Mouse (Mus musculus) heart, embryonic 13.5 days (tissue): ENCODE data around the gene Cacna1b. TPM values are rescaled to one million over a fixed set of nuclear protein-coding genes. Genes with fewer than 3 reads are reported as not detected.

Experiments
- ATAC-seq: fragments of 200-750 bp; cut with Nextera tagmentation; 2 replicates; pipeline ENCODE4 v1.8.0; 2017; ENCODE audit warnings: moderate TSS enrichment; ENCODE audit not compliant: insufficient number of reproducible peaks, low FRiP score, low TSS enrichment; ENCODE audit errors: extremely low read depth
- H3K27ac ChIP-seq: fragments of 300-500 bp; sonication (generic); replicated peaks from 2 replicates; pipeline ENCODE4 v1.5.1; 2015; ENCODE audit warnings: moderate library complexity, mild to moderate bottlenecking, inconsistent platforms
- H3K27me3 ChIP-seq: fragments of 300-500 bp; sonication (generic); replicated peaks from 2 replicates; pipeline ENCODE4 v1.6.1; 2015; ENCODE audit warnings: mild to moderate bottlenecking, inconsistent platforms
- H3K36me3 ChIP-seq: fragments of 300-500 bp; sonication (generic); 2 replicates; pipeline ENCODE4 v1.6.1; 2015; ENCODE audit warnings: mild to moderate bottlenecking, inconsistent platforms
- H3K4me1 ChIP-seq: fragments of 300-500 bp; sonication (generic); 2 replicates; pipeline ENCODE4 v1.6.1; 2015; ENCODE audit warnings: inconsistent platforms
- H3K4me2 ChIP-seq: fragments of 300-500 bp; sonication (generic); 2 replicates; pipeline ENCODE4 v1.6.1; 2015; ENCODE audit warnings: inconsistent platforms, mild to moderate bottlenecking, moderate library complexity
- H3K4me3 ChIP-seq: fragments of 300-500 bp; sonication (generic); 2 replicates; pipeline ENCODE4 v1.5.1; 2015; ENCODE audit warnings: moderate library complexity, mild to moderate bottlenecking, inconsistent platforms
- H3K9ac ChIP-seq: fragments of 300-500 bp; sonication (generic); 2 replicates; pipeline ENCODE4 v1.6.1; 2015; ENCODE audit warnings: inconsistent platforms, mild to moderate bottlenecking, moderate library complexity
- H3K9me3 ChIP-seq: fragments of 300-500 bp; sonication (generic); 2 replicates; pipeline ENCODE4 v1.6.1; 2016; ENCODE audit warnings: inconsistent platforms
- WGBS: fragments of 180-500 bp; shearing (Covaris S2); methylation state at CpG from one replicate; pipeline ENCODE4 v1.1.7; 2015; ENCODE audit warnings: mixed read lengths; 5-methylcytosine and 5-hydroxymethylcytosine counted together
- polyA plus RNA-seq: library from polyadenylated mRNA; unstranded; fragments of >200 nt; fragmentation: Nextera tagmentation; extraction: Ambion mirVana; gene quantifications from 2 replicates; pipeline ENCODE4 v1.2.1, GENCODE M21; 2015

Cacna1b gene
- 0.15 TPM in 2 replicates for polyA plus RNA-seq

DNA sequence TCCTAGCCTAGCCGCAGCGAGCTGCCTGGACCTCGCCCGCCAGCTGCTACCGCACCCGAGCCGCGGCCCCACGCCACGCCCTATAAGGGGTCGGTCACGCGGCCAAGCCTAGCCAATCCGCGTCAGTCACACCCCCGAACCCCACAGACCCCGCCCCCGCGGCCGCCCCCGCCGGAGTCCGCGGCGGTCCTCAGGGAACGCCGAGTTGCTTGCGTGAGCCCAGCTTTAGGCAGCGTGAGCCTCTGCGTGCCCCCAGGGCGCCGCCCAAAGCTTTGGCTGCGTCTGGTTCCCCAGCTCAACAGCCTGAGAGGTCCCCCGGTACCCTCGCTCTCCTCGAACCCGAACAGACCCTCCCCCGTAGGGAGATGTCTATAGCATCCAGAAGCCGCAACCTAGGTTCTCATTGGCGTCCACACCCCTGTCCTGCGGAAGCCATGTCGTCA, at the start of gene Cacna1b:
Gene Cacna1b, minus strand, starts transcription at position 38 of the 443 bp plus-strand sequence.
- no peaks in the 10 kb centered on the region for H3K9me3 ChIP-seq
- H3K36me3 ChIP-seq: no peaks in the 10 kb centered on the region
- peak within 1 kb of the TSS; percentile 67 for H3K9ac ChIP-seq
- no peak within 1 kb of the TSS for H3K27ac ChIP-seq
- H3K4me3 ChIP-seq: peak within 1 kb of the TSS; percentile 63
- WGBS: under 1% methylated on average over 42 of the region's 42 CpGs
- peaks cover 18% of the 10 kb centered on the region for H3K4me1 ChIP-seq
- peak; percentile 71; the same call in 1 of the 2 replicates for ATAC-seq
- H3K4me2 ChIP-seq: peak within 1 kb of the TSS; percentile 98
- H3K27me3 ChIP-seq: peaks cover 61% of the 10 kb centered on the region

GRCm38 (mm10) chr2:24809746-24810145, 46.8 kb upstream of the Cacna1b start:
- Histone ChIP-seq H3K27me3 (no peaks in the 10 kb centered on the region), H3K27ac (no peak overlapping the region), H3K4me3 (no peak overlapping the region), H3K4me1 (peaks cover 4% of the 10 kb centered on the region; the same call in 1 of the 2 replicates), H3K9me3 (no peaks in the 10 kb centered on the region), H3K9ac (no peak overlapping the region), H3K36me3 (peaks cover 93% of the 10 kb centered on the region), H3K4me2 (no peak overlapping the region)
- no peak for ATAC-seq
- 68% methylated on average over 3 of the region's 3 CpGs for WGBS

DNA sequence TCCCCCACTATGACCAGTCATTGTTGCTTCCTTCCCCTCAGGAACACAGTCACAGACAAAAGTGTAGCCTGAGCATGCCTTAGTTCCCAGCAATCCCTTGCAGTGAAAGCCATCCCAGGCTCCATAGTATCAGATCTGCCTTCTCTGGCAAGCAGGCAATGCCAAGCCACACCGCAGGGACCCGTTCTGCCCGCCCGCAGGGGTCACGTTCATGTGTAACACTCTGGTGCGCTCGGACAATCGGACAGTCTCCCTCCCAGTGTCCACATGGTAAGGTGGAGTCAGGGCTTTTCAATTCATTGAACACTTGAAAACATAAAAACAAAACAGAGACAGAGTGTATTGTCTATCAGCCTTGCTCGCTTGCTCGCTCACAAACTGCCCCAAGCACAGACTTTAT, 44.7 kb upstream of the Cacna1b start:
- no peak overlapping the region for H3K9ac ChIP-seq
- H3K4me3 ChIP-seq: no peak overlapping the region
- H3K4me2 ChIP-seq: no peak overlapping the region
- 94% methylated on average over 10 of the region's 10 CpGs for WGBS
- H3K27me3 ChIP-seq: no peaks in the 10 kb centered on the region
- H3K36me3 ChIP-seq: peaks cover 95% of the 10 kb centered on the region
- ATAC-seq: no peak
- no peaks in the 10 kb centered on the region for H3K9me3 ChIP-seq
- peaks cover 4% of the 10 kb centered on the region; the same call in 1 of the 2 replicates for H3K4me1 ChIP-seq
- no peak overlapping the region for H3K27ac ChIP-seq

DNA sequence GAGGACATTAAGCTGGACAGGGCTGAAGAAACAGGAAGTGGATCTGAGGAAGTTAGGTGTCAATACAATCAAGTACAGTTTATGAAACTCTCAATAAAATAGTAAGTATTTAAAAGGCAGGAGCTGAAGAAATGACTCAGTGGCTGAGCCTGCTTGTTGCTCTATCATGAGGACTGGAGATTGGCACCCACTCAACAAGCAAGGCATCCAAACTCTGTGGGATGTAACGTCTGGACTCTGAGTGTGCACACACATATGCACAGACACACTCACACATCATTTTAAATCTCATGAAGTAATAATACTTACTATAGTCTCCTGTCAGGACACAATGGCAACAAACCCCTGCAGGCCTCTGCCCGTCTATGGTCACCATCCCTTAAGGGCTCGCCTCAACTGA, 44.1 kb upstream of the Cacna1b start:
- no peak overlapping the region for H3K9ac ChIP-seq
- H3K4me2 ChIP-seq: no peak overlapping the region
- H3K9me3 ChIP-seq: no peaks in the 10 kb centered on the region
- 91% methylated on average over 3 of the region's 3 CpGs for WGBS
- H3K4me3 ChIP-seq: no peak overlapping the region
- no peak for ATAC-seq
- no peak overlapping the region for H3K27ac ChIP-seq
- peaks cover 95% of the 10 kb centered on the region for H3K36me3 ChIP-seq
- no peaks in the 10 kb centered on the region for H3K27me3 ChIP-seq
- H3K4me1 ChIP-seq: peaks cover 4% of the 10 kb centered on the region; the same call in 1 of the 2 replicates

GRCm38 (mm10) chr2:24806143-24806542, 43.2 kb upstream of the Cacna1b start:
- peak overlapping the region; percentile 43; the same call in 1 of the 2 replicates for H3K27ac ChIP-seq
- no peaks in the 10 kb centered on the region for H3K27me3 ChIP-seq
- ATAC-seq: peak; percentile 31; the same call in 1 of the 2 replicates
- no peak overlapping the region for H3K4me3 ChIP-seq
- 58% methylated on average over 6 of the region's 6 CpGs for WGBS
- peaks cover 96% of the 10 kb centered on the region for H3K36me3 ChIP-seq
- H3K4me2 ChIP-seq: no peak overlapping the region
- no peak overlapping the region for H3K9ac ChIP-seq
- peaks cover 4% of the 10 kb centered on the region; the same call in 1 of the 2 replicates for H3K4me1 ChIP-seq
- no peaks in the 10 kb centered on the region for H3K9me3 ChIP-seq

DNA sequence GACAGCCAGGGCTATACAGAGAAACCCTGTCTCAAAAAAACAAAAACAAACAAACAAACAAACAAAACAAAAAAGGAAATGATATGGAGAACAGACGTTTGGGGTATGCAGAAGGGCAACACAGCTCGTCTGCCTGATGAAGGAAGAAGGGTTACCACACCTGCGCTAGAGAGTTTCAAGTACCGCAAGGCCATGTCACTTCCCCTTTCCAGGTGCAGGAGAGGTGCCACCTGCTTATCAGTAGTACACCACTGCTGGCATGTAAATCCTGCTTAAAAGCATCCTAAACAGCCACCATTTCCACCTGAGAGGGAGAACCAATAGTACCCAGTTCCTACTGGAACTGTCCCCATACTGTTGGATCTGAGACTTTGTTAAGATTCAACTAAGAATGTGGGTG, 42.7 kb upstream of the Cacna1b start:
- Histone ChIP-seq H3K4me2 (no peak overlapping the region), H3K9ac (no peak overlapping the region), H3K4me3 (no peak overlapping the region), H3K4me1 (peaks cover 4% of the 10 kb centered on the region; the same call in 1 of the 2 replicates), H3K27ac (0 out of 2 replicates have a peak overlapping the region, but pooled peaks have one; percentile 43), H3K36me3 (peaks cover 96% of the 10 kb centered on the region), H3K9me3 (no peaks in the 10 kb centered on the region), H3K27me3 (no peaks in the 10 kb centered on the region)
- 88% methylated on average over 4 of the region's 4 CpGs for WGBS
- ATAC-seq: no peak

DNA sequence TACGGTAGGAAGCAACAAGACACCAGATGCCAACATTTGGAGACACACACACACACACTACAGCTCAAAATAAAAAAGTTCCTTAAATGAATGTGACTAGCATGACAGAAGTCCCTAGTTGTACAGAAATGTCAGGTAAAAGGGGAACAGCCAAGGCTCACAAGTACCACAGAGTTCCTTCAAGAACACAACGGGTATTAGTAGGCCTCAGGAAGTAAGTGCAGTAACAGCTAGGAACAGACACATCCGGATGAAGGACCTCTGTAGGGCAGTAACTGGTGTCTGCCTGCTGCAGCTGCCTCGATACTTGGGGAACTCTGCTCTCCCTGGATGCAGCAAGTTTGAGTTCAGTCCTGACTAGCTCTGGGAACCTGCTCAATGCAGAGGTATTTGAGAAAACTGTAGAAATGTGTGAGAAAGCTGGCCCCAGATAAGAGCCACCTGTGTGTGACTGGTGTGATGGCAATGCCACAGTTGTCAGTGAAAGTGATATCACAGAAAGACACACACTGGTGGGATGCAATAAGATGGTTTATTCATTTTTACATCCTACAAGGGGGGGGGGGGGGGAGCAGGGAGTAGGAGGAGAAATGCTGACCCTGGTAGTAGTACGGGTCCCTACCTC, 34.0 kb upstream of the Cacna1b start:
- no peaks in the 10 kb centered on the region for H3K4me1 ChIP-seq
- no peak overlapping the region for H3K4me3 ChIP-seq
- no peak overlapping the region for H3K9ac ChIP-seq
- H3K9me3 ChIP-seq: no peaks in the 10 kb centered on the region
- 78% methylated on average over 5 of the region's 5 CpGs for WGBS
- H3K36me3 ChIP-seq: peaks cover 94% of the 10 kb centered on the region
- no peak overlapping the region for H3K4me2 ChIP-seq
- H3K27me3 ChIP-seq: no peaks in the 10 kb centered on the region
- no peak for ATAC-seq
- no peak overlapping the region for H3K27ac ChIP-seq

DNA sequence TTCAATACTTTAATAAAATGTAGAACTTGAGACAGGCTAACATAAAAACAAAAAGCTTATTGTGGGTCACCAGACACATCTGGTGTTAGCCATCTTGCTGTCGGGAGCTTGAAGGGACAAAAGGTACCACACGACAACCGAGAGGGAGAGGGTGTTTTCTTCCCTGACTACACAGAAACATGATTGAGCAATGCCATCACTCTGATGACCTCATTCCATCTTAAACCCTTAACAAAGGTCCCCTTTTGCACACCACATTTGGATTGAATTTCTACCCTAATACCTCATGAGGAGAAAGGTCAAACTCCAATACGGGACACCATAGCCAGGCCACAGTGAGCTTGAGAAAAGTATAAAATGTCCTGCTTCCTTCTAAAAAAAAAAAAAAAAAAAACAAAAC, 24.3 kb upstream of the Cacna1b start:
- whole genome bisulfite sequencing: 70% methylated on average over 4 of the region's 4 CpGs

DNA sequence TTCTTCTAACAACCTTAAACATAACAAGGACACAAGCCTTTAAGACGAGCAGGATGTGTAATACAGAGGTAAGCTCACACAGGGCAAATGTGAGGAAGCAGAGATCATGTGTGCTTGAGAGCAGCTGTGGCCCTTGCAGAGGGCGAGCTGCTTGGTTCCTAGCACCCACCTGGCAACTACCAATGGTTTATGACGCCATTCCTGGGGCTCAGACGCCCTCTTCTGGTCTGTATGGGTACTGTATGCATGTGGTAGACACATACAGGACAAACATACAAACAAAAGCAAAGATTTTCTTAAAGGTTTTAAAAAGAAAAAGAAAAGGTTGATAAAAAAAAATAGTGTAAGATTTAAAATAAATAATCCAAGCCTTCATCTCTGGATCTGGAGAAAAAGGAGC, 18.3 kb upstream of the Cacna1b start:
- WGBS: 43% methylated on average over 4 of the region's 4 CpGs
- Histone ChIP-seq H3K4me3 (no peak overlapping the region), H3K9me3 (no peaks in the 10 kb centered on the region), H3K4me1 (no peaks in the 10 kb centered on the region), H3K36me3 (no peaks in the 10 kb centered on the region), H3K9ac (no peak overlapping the region), H3K27ac (no peak overlapping the region), H3K27me3 (no peaks in the 10 kb centered on the region), H3K4me2 (no peak overlapping the region)
- no peak for ATAC-seq

More for the DNA sequence above, 24.3 kb upstream of the Cacna1b start:
- no peak overlapping the region for H3K4me2 ChIP-seq
- H3K36me3 ChIP-seq: peaks cover 30% of the 10 kb centered on the region
- no peak overlapping the region for H3K27ac ChIP-seq
- H3K9ac ChIP-seq: no peak overlapping the region
- no peaks in the 10 kb centered on the region for H3K4me1 ChIP-seq
- no peak for ATAC-seq
- no peaks in the 10 kb centered on the region for H3K27me3 ChIP-seq
- H3K4me3 ChIP-seq: no peak overlapping the region
- no peaks in the 10 kb centered on the region for H3K9me3 ChIP-seq

DNA sequence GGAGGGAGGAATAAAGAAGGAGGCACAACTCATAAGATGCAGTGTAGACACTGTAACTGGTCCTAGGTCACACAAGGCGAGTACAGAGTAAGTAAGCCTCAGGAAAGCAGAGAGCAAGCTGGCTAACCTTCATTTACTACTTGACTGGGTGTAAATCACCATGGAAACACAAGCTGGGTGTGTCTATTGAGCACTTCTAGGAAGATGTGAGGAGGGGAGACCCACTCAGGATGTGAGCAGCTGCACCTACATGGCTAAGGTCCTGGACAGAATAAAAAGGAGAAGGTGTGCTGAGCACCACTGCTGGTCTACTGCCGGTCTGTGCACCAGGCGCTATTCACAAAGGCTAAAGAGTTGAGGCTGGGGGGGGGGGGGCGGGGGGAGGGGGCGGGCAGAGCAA, 13.9 kb upstream of the Cacna1b start:
- Histone ChIP-seq H3K27me3 (no peaks in the 10 kb centered on the region), H3K36me3 (no peaks in the 10 kb centered on the region), H3K27ac (no peak overlapping the region), H3K4me1 (no peaks in the 10 kb centered on the region), H3K9ac (no peak overlapping the region), H3K4me3 (no peak overlapping the region), H3K9me3 (no peaks in the 10 kb centered on the region), H3K4me2 (no peak overlapping the region)
- 8% methylated on average over 3 of the region's 5 CpGs for WGBS
- ATAC-seq: no peak

DNA sequence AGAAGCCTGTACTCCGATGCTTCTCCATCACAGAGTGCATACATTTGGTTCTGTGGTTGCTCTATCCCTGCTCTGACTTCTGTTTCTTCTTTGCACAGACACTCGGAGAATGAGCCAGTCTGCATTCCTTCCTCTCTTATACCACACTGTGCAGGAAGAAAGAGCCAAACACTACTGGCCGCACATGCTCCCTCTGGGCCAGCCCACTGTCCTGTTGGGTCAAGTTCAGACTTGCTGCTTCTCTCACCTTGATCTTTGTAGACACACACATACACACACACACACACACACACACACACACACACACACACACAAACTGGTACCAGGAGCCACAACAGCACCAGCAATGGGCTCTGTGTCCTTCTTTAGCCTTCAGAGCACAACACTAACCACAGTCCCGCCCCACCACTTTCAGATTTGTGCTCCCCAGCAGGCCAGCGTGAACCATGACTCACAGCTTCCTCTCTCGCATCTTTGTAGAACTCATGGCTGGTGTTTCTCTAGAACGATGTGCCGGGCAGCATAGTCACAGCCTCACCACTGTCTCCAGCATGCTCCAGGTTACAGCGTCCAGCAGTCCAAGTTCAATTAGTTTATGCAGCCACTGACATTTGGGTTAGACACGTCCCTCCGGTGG, 13.1 kb upstream of the Cacna1b start:
- Histone ChIP-seq H3K4me3 (no peak overlapping the region), H3K4me1 (no peaks in the 10 kb centered on the region), H3K27ac (no peak overlapping the region), H3K27me3 (no peaks in the 10 kb centered on the region), H3K36me3 (no peaks in the 10 kb centered on the region), H3K9me3 (no peaks in the 10 kb centered on the region), H3K4me2 (no peak overlapping the region), H3K9ac (no peak overlapping the region)
- ATAC-seq: no peak
- WGBS: 61% methylated on average over 11 of the region's 11 CpGs

GRCm38 (mm10) chr2:24774832-24775231, 11.9 kb upstream of the Cacna1b start:
- H3K9ac ChIP-seq: no peak overlapping the region
- no peaks in the 10 kb centered on the region for H3K27me3 ChIP-seq
- H3K4me3 ChIP-seq: no peak overlapping the region
- 44% methylated on average over 7 of the region's 7 CpGs for WGBS
- no peak for ATAC-seq
- no peaks in the 10 kb centered on the region for H3K4me1 ChIP-seq
- no peak overlapping the region for H3K4me2 ChIP-seq
- no peaks in the 10 kb centered on the region for H3K9me3 ChIP-seq
- H3K27ac ChIP-seq: no peak overlapping the region
- no peaks in the 10 kb centered on the region for H3K36me3 ChIP-seq
